Mouse (Mus musculus) kidney, adult 2 months (tissue): ENCODE results near the gene Slc51a.

Source experiments
- CTCF ChIP-seq: fragments of 200-500 bp; conservative IDR thresholded peaks from 2 replicates; pipeline ENCODE4 v1.5.1; 2011; ENCODE audit warnings: low read depth, mild to moderate bottlenecking, control low read depth, low read length, moderate library complexity, mixed read lengths; ENCODE audit not compliant: insufficient read depth, insufficient read length
- POLR2A ChIP-seq: fragments of 200-500 bp; IDR thresholded peaks from one replicate; pipeline ENCODE4 v1.6.1; 2011; ENCODE audit warnings: low read depth, low read length, control low read depth

GRCm38 (mm10) chr16:32535157-32535751 lies 47.6 kb upstream of the Slc51a start:
- TF ChIP-seq CTCF, result no peak
- no peak for TF ChIP-seq POLR2A
